Mouse (Mus musculus) kidney, adult 18-20 months (tissue): ENCODE data around the gene Dpp9.
A peak's percentile ranks its signal among the peaks of the same experiment; 100 is the strongest.
"Not testable (repeated sequence)": the region's sequence is repeated elsewhere in the genome, so short reads cannot be mapped to it uniquely, and the experiment has no call there.

ENCODE experiments used
- DNase-seq: peaks from one replicate; pipeline ENCODE4 v3.0.0; 2021

Gene Dpp9

DNA sequence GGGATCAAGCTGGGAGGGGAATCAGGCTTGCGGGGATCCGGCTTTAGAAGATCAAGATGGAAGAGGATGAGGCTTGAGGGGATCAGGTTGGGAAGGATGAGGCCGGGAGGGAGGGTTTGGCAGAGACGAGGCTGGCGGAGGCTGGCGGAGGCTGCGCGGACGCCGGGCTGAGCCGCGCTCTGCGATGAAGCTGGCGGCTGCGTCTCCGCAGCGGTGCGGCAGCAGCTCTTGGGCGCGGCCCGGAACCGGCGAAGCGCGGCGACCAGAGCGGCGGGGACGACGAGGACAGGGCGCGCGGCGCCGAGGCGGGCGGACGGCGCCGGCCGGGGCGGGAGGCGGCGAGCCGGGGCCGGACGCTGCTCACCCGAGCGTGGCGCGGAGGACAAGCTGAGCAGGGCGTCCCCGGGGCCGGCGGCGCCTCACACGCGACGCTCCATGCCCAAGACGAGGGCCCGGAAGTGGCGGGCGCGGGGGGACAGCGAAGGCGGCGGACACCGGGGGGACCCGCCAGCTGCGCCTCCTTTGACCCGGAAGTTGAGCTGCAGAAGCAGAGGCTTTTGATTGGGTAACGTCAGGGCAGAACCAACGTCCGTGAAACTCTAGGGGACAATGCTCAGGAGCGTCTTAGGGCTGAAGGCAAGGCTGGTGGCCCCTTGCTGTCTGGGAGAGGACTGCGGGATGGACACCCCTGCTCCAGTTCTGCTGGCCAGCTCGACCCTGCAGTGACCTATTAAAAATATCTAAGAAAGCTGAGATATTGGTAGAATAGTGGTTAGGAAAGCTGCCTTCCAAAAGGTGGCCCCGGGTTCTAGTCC lies at the start of gene Dpp9:
Dpp9 (minus strand) TSS at position 529 of the 815 bp plus-strand sequence.
- DNase-seq: peak; percentile 88

DNA sequence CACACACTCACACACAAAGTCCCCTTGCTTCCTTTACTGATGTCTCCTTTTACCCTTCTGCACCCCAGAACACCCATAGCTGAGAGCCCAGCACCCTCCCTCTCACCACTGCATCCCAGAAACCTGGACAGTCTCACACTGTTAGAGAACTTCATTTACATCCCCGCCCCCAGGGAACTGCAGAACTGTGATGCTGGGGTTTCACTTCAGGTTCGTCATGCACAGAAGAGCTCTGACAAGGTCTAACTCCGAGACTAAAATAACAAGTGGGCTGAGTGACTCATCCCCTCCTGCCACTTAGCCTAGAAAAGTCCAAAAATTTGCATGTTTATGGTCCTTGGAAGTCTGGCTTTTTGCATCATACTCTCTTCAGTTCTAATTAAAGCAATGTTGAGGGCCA lies 47.6 kb upstream of the Dpp9 start:
- no peak for DNase-seq

DNA sequence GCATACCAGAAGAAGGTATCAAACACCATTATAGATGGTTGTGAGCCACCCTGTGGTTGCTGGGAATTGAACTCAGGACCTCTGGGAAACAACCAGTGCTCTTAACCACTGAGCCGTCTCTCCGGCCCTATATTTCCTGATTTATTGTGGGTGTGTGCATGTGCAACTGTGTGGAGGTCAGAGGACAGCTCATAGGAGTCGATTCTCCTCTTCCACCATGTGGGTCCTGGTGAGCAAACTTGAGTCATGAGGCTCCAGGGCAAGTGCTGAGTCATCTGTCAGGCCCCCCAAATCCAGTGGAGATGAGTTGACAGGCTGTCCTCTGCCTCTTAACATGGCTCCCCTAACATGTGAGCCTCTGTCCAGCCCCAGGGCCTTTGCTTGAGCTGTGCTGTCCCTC lies 47.2 kb upstream of the Dpp9 start:
- DNase-seq: no peak

DNA sequence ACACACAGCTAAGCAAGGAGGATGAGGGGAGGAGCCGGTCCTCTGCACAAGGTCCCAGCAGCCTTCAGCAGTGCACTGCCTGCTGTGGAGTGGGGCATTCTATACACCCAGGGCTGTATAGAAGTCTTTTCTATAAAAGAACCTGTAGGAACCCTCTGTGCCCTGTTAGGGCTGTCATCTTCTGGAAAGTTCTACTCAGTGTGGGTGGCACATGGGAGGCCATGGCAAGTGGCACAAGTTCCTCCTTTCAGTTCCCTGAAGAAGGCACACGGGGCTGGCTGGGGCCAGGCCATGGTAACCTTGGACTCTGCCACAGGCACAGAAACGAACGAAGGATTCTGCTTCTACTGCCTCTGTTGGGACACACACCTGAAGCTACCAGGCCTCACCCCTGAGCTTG lies 46.3 kb upstream of the Dpp9 start:
- DNase-seq: no peak

DNA sequence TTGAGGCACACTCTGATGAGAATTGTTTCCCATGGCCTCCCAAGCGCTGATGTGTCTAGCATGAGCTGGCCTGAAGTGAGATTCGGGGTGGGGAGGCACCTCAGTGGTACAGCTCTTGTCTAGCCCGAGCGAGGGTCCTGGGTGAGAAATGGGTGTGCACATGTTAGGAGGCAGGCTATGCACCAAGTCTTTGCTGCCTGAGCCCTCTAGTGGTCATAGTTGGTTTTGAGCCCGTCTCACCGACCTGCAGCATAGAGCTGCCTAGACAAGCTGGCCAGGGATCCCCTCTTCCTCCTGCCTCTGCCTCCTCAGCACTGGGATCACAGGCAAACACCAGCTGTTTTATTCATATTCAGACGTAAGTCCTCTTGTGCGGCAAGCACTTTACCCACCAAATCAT lies 45.3 kb upstream of the Dpp9 start:
- DNase-seq: peak; percentile 82

DNA sequence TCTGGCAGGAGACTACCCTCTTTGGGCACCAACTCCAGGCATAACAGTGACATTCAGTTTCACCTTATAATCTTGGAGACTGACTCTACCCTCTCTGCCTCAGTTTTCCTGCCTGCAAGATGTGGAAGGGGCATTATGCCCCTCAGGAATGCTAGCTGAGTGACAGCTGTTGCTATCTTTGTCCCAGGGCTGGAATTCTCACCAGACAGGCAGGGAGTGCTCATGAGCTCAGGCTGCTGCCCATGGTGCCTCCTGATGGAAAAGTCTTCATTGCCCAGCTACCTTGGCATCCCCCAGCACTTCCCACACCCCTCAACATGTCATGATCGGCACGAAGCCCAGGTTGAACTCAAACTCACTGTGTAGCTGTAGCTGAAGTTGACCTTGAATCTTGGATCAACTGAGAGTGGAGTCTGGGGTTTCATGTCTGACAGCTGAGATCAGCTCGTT lies 44.0 kb upstream of the Dpp9 start:
- DNase-seq: no peak

DNA sequence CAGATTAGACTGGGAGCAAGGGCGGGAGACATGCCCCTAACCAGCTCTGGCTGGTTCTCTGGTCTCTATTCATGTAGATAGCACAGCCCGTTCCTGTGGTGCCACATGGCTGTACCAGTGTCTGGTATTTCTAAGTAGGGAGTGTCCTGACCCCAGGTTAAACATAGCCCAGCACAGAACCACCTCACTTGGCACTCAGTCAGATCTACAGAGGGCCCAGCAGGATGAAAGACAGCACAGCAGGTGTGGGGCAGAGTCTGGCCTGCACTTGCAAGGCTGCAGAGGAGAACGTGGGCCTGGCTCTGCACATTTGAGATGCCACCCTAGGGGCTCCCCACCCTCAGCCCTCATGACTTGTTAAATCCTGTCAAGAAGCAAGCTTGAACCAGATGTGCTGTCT lies 42.5 kb upstream of the Dpp9 start:
- DNase-seq: no peak

DNA sequence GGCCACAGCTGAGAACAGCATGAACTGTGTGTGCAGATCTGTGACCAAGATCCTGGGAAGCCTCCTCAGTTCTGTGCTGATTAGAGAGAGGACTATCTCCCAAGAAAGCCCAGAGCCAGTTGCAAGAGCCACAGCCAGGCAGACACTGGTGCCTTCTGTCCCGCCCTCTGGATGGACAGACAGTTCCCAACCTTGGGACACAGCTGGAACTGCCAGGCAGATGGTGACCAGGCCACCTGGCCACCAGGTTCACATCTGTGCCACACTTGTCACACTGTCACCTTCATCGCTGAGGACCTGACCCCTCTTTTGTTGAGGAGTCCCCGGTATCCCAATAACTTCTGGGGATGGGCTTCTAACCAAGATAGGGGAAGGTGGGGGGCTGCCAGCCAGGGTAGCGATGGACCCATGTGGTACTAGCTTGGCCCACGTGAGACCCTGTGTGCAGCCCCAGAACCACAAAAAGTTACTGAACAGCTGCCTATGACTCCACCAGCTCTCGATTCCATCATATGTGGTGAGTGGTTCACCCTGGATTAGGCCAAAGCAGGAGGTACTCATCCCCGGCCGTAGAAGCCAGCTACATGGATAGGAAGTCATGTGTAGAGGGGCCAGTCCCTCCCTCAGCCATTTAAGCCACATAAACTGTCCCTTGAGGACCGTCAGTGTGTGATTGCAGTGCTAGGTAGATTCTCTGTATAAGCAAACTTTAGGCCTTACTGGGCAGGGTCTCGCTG lies 40.8 kb upstream of the Dpp9 start:
- no peak for DNase-seq

DNA sequence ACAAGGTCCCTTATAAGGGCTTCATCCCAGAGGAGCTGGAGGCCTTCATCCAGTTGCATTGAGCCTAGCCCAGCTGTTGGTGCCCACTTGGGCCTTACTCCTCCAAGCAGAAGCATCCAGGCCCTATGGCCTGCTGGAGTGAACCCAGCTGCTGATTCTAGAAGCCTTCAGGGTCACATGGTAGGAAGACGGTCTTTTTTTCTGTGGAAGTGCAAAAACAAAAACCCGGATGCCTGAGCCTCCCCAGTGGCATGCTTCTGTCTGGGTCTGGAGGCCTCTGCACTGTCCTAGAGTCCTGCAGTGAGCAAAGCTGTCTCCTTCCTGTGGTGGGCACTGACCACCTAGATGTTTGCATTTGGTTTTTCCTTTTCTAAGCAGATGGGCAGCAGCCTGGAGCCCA lies 40.1 kb upstream of the Dpp9 start:
- DNase-seq: not testable (repeated sequence)

DNA sequence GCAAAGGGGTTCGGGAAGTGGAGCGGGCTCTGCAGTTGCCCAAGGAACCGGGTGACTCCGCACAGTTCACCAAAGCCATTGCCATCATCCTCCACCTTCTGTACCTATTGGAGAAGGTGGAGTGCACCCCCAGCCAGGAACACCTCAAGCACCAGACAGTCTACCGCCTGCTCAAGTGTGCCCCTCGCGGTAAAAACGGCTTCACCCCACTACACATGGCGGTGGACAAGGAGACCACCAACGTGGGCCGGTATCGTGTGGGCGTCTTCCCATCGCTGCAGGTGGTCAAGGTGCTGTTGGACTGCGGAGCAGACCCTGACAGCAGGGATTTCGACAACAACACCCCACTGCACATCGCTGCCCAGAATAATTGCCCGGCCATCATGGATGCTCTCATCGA lies 39.6 kb upstream of the Dpp9 start:
- DNase-seq: not testable (repeated sequence)

DNA sequence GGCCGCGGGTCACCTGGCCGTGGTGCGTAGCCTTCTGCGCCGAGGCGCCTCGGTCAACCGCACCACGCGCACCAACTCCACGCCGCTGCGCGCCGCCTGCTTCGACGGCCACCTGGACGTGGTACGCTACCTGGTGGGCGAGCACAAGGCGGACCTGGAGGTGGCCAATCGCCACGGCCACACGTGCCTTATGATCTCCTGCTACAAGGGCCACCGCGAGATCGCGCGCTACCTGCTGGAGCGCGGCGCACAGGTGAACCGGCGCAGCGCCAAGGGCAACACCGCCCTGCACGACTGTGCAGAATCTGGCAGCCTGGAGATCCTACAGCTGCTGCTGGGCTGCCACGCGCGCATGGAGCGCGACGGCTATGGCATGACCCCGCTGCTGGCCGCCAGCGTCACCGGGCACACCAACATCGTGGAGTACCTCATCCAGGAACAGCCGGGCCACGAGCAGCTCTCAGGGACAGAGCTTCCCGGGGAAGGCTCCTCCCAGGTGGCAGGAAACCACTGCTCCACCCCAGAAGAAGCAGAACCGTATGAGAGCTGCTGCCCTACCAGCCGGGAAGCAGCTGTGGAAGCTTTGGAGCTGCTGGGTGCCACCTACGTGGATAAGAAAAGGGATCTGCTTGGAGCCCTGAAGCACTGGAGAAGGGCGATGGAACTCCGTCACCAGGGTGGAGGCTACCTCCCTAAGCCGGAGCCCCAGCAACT lies 38.6 kb upstream of the Dpp9 start:
- peak; percentile 66 for DNase-seq

DNA sequence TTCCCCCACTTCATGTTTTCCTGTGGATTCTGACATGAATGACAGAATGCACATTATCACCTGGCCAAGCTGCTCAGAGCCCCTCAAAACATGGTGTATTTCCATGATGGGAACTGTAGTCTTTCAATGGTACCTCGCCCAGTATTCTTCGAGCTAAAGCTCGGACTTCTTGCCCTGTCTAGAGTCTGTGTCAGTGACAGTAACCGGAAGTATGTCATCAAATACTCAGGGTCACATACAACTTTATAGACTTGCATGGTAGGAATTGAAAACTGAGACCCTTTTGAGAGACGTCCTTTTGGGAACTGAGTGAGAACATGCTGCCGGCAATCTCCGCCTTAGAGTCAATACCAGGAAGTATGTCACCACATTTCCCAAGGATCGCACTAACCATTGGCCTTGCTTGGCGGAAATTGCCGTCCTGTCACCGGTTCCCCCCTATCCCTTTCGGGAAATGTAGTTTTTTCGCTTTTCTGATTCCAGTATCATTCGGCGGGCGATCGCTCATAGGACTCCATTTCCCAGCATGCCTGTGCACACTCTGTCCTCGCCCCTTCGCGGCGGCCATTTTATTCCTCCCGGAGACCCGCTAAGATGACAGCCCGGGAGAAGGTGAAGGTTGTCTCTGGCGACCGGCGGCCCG lies 37.7 kb upstream of the Dpp9 start, which contains the start of gene Fem1a:
Fem1a (plus strand) TSS at position 572 of the 643 bp plus-strand sequence.
- peak; percentile 93 for DNase-seq

DNA sequence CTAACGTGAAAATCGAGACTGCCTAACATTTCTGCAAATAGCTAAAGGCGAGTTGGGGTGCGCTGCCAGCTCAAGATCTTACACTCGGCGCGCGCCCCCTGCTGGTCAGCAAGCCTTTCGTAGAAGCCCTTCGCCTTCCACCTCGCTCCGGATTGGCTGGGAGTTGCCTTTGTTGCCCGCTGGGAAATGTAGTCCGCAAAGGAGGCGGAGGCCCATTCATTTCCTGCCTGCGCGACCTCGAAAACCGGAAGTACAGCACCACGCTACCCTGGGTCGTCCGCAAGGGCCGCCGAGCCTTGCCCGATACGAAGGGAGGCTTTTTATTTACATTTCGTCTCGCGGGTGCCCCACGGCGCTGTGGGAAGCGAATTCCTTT lies 37.1 kb upstream of the Dpp9 start:
- peak; percentile 98 for DNase-seq

DNA sequence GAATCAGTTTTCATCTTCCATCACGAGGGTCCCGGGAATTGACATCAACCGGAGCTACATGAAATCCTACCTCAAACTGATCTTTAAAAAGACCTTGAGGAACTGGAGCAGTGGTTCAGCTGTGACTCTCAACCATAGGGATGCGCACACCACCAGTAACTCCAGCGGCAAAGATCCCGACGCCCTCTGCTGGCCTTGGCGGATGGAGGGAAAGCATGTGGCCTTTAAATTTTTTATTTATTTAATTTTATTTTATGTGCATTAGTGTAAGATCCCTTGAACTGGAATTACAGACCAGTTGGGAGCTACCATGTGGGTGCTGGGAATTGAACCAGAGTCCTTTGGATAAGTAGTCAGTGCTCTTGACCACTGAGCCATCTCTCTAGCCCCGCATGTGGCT lies 36.7 kb upstream of the Dpp9 start:
- no peak for DNase-seq

DNA sequence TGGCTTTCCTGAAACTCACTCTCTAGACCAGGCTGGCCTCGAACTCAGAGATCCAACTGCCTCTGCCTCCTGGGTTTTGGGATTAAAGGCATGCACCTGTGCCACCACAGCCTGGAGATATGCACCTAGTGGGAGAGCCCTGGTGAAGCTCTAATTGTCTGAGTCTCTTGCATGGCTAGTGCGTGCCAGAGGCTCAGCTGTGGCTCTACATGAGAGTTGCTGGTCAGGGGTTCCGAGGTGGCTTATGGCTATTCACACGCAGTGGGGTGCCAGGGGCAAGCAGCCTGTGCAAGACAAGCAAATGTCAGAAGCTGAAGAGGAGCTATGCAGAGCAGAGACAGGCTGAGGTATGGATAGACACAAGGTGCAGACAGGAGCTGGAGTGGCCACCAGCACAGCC lies 36.0 kb upstream of the Dpp9 start:
- DNase-seq: no peak

DNA sequence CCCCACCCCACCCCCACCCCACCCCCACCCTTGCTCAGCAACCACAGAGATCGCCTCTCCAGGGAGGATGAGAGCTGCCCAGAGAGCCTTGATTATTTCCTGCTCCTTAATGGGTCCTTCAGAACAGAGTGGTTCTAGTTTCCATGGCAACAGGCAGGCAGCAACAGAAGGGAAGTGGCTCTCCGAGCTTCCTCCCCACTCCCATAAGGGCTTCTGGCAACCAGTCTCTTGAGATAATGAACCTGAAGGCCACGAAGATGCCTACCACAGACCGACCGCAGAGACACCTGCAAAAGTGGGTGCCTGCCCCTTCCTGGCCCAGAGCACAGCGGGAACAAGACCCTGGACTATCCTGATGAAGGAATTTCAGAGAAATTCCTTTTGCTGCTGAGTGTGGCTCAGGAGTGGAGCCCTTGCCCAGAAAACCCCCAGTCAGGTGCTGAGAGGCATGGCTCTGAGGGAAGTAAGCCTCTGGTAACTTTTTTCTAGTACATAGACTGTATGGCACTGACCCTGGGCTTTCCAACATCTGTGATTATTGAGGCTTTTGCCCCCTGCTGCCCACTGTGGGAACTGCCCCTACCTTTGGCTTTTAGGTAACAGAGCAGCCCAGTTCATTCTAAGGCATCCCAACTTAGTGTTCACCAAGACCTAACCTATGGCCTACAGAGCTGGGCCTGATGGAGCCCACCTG lies 32.6 kb upstream of the Dpp9 start:
- peak; percentile 83 for DNase-seq

DNA sequence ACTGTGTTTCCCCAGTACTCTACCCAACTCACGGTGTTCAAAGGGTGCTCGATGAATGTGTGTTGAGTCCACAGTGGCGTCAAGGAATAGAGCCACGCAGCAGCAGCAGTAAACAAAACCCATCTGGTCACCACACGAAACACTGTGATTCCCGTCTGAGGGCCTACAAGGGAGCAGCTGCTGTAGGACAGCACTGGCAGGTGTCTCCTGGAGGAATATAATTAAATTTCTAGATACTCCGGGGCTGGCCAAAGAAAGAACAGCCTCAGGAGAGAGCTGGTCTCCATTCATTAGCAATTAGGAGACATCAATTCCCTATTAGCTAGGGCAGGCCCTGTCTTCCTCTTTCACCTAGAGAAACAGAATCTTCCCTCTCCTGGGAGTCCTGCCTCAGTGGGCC lies 26.9 kb upstream of the Dpp9 start:
- no peak for DNase-seq

DNA sequence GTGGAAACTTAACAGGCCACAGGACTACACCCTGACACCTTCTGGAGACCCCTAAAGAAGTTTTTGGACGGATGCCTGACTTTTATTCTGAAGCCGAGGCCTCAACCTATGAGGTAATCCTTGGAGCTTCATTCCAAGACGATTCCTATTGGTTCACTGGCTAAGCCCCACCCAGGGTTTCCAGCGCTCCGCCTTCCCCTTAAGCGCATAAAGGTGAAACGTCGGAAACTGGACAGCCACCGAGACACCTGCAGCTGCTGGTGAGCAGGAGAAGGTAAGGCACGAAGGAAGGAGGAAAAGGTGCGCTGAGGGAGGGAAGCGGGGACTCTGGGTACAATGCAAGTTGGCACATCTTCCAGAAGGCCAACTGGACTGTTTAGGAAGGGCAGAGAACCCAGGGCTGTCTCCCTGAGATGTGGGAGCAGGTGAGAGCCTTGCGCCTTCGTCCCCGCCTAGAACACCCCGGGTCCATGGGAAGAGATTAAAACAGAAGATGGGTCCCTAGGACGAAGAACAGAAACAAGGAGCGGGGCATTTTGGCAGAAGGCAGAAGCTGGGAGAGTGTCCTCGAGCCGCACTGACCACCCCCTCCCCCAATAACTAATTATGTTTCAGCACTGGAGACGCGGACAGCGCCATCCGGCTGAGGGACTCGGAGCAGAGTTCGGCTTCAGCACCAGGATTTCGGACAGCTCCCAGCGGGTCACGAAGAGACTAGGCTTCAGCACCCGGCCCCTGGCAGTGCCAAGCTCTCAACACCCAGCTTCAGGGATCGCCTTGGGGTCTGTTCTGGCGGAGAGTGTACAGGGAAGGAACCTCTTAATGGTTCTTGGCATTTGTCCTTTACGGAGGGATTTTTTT lies 23.1 kb upstream of the Dpp9 start:
- DNase-seq: peak; percentile 88

DNA sequence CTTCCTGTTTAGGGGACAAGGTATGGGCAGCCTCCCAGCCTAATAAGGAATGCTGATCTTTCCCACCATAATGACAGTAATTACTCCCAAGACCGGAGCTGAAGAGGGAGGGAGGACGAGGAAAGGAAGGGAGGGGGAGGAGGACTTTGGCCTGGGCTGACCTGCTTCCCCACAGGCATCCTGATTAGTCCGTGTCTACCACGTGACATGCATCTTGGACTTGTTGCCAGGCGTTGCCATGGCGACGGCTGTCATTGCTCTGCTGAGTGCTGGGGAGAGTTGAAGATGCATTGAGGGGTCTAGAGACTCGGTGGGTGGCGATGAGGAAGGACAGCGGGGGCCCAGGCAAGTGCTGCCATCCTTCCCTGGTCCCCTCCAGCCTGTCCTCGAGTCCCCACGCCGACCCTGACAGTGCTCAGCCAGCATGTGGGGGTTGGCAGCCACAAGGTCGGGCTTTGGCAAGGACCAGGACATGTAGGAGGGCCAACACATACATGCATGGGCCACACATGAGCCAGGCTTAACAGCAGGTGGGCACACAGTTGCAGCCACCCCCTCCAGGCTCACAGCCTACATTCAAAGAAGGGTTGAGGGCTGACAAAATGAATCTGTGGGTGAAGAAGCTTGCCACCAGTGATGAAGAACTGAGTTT lies 15.2 kb upstream of the Dpp9 start:
- peak; percentile 43 for DNase-seq

DNA sequence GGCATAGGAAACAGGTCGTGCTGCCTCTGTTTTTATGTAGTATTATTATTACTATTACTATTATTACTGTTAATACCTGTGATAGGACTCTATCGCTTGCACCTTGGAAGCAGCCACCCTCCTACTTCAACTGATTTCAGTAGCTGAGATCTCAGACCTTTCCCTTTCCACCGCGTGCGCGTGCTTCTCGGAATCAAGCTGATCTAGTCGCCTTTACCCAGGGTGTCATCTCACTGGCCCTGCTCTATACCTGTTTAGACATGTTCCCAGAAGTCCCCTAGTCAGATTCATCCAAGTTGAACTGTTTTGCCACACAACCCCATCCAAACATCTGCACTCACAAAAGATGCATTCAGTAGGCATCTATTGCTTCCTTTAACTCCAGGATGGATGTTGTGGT lies 14.7 kb upstream of the Dpp9 start:
- DNase-seq: no peak

DNA sequence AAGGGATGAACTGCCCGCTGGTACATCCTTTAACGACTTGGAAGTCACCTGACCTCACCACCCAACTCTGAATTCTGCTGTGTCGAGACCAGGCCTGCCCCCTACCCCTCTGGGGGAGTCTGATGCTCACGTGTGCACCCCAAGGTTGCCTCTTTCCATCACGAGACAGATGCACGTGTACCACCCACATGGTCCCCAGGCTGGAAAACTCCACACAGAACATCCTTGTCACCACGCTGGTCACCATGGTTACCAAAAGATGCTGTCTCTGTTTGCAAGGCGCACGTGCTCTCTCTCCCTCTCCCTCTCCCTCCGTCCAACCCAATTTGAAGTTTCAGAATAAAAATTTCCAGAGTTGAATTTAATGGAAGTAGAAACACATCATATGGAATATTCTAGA lies 11.2 kb upstream of the Dpp9 start:
- no peak for DNase-seq
